Mouse (Mus musculus): ENCODE measurements at regions not wholly inside any gene's neighbourhood (a gene's known extent, or its start where the extent isn't known, plus 50 kb on each side); places are given as distances from the start of the nearest gene placed in this dataset.
"Not testable (repeated sequence)": the region's sequence is repeated elsewhere in the genome, so short reads cannot be mapped to it uniquely, and the experiment has no call there.

- no peak for DNase-seq
Measured at GRCm38 (mm10) chr3:18522562-18522961, 574.4 kb downstream of the Cypt12 start.

- no peak for DNase-seq
Measured at GRCm38 (mm10) chr3:18524011-18524410, 575.8 kb downstream of the Cypt12 start.

GRCm38 (mm10) chr3:18557201-18557600 is 609.0 kb downstream of the Cypt12 start:
- DNase-seq: no peak

- no peak for DNase-seq
Measured at GRCm38 (mm10) chr3:18560282-18560785, 612.1 kb downstream of the Cypt12 start.

- DNase-seq: not testable (repeated sequence)
Measured at GRCm38 (mm10) chr3:18580911-18581626, 632.9 kb downstream of the Cypt12 start.

GRCm38 (mm10) chr3:18620608-18621007 is 672.4 kb downstream of the Cypt12 start:
- no peak for DNase-seq

GRCm38 (mm10) chr3:18623831-18624304 is 675.7 kb downstream of the Cypt12 start:
- DNase-seq: peak; percentile 63

- no peak for DNase-seq
Measured at GRCm38 (mm10) chr3:18624381-18625145, 676.4 kb downstream of the Cypt12 start.

- DNase-seq: no peak
Measured at GRCm38 (mm10) chr3:18625395-18626328, 677.5 kb downstream of the Cypt12 start.

GRCm38 (mm10) chr3:18626375-18626774 is 678.2 kb downstream of the Cypt12 start:
- DNase-seq: no peak

- no peak for DNase-seq
Measured at GRCm38 (mm10) chr3:18626820-18627219, 678.6 kb downstream of the Cypt12 start.

- DNase-seq: no peak
Measured at GRCm38 (mm10) chr3:18629233-18629632, 681.0 kb downstream of the Cypt12 start.

GRCm38 (mm10) chr3:18631601-18632000 is 683.4 kb downstream of the Cypt12 start:
- DNase-seq: no peak

- DNase-seq: no peak
Measured at GRCm38 (mm10) chr3:18634855-18635254, 686.6 kb downstream of the Cypt12 start.

- no peak for DNase-seq
Measured at GRCm38 (mm10) chr3:18637553-18637952, 689.3 kb downstream of the Cypt12 start.

GRCm38 (mm10) chr3:18640286-18640685 is 692.1 kb downstream of the Cypt12 start:
- DNase-seq: no peak

GRCm38 (mm10) chr3:18641688-18642087 is 693.5 kb downstream of the Cypt12 start:
- no peak for DNase-seq

GRCm38 (mm10) chr3:18643408-18644035 is 695.3 kb downstream of the Cypt12 start:
- peak; percentile 41 for DNase-seq

- DNase-seq: no peak
Measured at GRCm38 (mm10) chr3:18645481-18645880, 697.3 kb downstream of the Cypt12 start.

GRCm38 (mm10) chr3:18645927-18646326 is 697.7 kb downstream of the Cypt12 start:
- DNase-seq: no peak

- DNase-seq: no peak
Measured at GRCm38 (mm10) chr3:18653557-18653956, 705.3 kb downstream of the Cypt12 start.

- DNase-seq: no peak
Measured at GRCm38 (mm10) chr3:18665738-18666137, 717.5 kb downstream of the Cypt12 start.
